Mouse (Mus musculus) spleen, adult 2 months (tissue): Measurements from ENCODE around the gene Tgfb3. TPM values are rescaled to one million over a fixed set of nuclear protein-coding genes. Genes with fewer than 3 reads are reported as not detected.

Source experiments
- DNase-seq, 2 experiments: peaks; one replicate each; pipeline versions ENCODE4 v3.0.0 to v3.0.0-alpha.2; 2012 to 2021; ENCODE audit warnings: low spot score in 2 of 2, low read depth in 1 of 2
- H3K27ac ChIP-seq: fragments of 200-500 bp; 2 replicates; pipeline ENCODE4 v1.5.1; 2012; ENCODE audit warnings: low read length, inconsistent platforms; ENCODE audit not compliant: insufficient read depth
- H3K27me3 ChIP-seq: fragments of 200-500 bp; 2 replicates; pipeline ENCODE4 v1.6.1; 2012; ENCODE audit warnings: mild to moderate bottlenecking, moderate library complexity, low read length, inconsistent platforms; ENCODE audit not compliant: control insufficient read depth, insufficient read depth
- H3K36me3 ChIP-seq: fragments of 200-500 bp; 2 replicates; pipeline ENCODE4 v1.6.1; 2012; ENCODE audit warnings: mild to moderate bottlenecking, low read length, inconsistent platforms; ENCODE audit not compliant: control insufficient read depth, insufficient read depth
- H3K4me1 ChIP-seq: fragments of 200-500 bp; 2 replicates; pipeline ENCODE4 v1.6.1; 2011; ENCODE audit warnings: inconsistent platforms; ENCODE audit not compliant: control insufficient read depth, insufficient read depth, insufficient read length
- H3K4me3 ChIP-seq: fragments of 200-500 bp; 2 replicates; pipeline ENCODE4 v1.5.1; 2011; ENCODE audit warnings: mild to moderate bottlenecking, inconsistent platforms; ENCODE audit not compliant: insufficient read depth, insufficient read length; ENCODE audit errors: extremely low read depth
- CTCF ChIP-seq: fragments of 200-500 bp; IDR thresholded peaks from 2 replicates; pipeline ENCODE4 v1.5.1; 2011; ENCODE audit warnings: mild to moderate bottlenecking, inconsistent platforms; ENCODE audit not compliant: insufficient read depth, insufficient read length, insufficient replicate concordance; ENCODE audit errors: extremely low read depth
- POLR2A ChIP-seq: fragments of 200-500 bp; IDR thresholded peaks from 2 replicates; pipeline ENCODE4 v1.6.1; 2011; ENCODE audit warnings: low read depth, low read length, inconsistent platforms
- WGBS: fragments of 180-500 bp; shearing (Covaris S2); methylation state at CpG from one replicate; pipeline ENCODE4 v1.1.7; 2018; 5-methylcytosine and 5-hydroxymethylcytosine counted together
- polyA plus RNA-seq: library from polyadenylated mRNA; depleted of rRNA; stranded (reverse); fragments of >200 nt; gene quantifications from 2 replicates; pipeline ENCODE4 v1.2.3, GENCODE M21; 2012

The Tgfb3 gene
- polyA plus RNA-seq, 1 experiment: 2.8 TPM

DNA sequence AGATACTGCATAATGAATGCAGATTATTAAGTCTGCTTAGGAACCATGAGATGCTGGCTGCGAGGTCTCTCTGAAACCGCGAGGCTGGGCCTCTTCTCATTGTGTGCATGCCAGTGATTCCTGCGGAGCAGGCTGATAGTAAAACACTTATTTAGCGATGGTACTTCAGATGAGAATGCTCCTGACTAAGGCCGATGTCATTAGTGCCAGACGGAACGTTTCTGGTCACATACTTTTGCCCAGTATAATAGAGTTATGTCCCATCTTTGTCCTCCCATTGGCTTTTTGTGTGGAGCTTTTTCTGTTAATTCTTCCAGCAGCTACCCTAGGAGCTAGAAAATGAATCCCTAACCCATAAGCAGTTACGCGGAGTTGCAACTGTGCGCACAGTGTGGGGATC is 18.9 kb upstream of the Tgfb3 start:
- H3K27ac ChIP-seq: no peak overlapping the region
- TF ChIP-seq POLR2A (no peak), CTCF (no peak)
- 93% methylated on average over 11 of the region's 11 CpGs for WGBS

DNA sequence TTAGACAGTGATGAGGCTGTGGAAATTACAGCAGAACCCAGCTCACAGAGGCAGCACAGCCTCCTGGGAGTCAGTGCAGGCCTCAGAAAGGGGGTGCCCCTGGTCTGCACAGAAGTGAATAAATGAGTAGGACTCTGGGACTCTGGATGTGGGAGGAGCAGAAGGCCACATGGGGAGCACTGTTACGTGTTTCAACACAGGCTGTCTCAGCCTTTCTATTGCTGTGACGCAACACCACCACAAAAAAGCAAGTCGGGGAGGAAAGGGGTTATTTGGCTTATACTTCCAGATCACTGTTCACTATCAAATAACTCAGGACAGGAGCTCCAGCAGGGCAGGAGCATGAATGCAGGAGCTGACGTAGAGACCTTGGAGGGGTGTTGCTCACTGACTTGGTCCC is 17.0 kb upstream of the Tgfb3 start:
- no peak for TF ChIP-seq CTCF
- TF ChIP-seq POLR2A: no peak
- no peaks in the 10 kb centered on the region for H3K36me3 ChIP-seq
- DNase-seq: no peak
- no peaks in the 10 kb centered on the region for H3K27me3 ChIP-seq
- no peaks in the 10 kb centered on the region for H3K4me1 ChIP-seq
- WGBS: 82% methylated on average over 4 of the region's 4 CpGs
- no peak overlapping the region for H3K4me3 ChIP-seq
- no peak overlapping the region for H3K27ac ChIP-seq

More for the DNA sequence above, 18.9 kb upstream of the Tgfb3 start:
- Histone ChIP-seq H3K4me3 (no peak overlapping the region), H3K4me1 (no peaks in the 10 kb centered on the region), H3K36me3 (no peaks in the 10 kb centered on the region), H3K27me3 (no peaks in the 10 kb centered on the region)
- no peak for DNase-seq

DNA sequence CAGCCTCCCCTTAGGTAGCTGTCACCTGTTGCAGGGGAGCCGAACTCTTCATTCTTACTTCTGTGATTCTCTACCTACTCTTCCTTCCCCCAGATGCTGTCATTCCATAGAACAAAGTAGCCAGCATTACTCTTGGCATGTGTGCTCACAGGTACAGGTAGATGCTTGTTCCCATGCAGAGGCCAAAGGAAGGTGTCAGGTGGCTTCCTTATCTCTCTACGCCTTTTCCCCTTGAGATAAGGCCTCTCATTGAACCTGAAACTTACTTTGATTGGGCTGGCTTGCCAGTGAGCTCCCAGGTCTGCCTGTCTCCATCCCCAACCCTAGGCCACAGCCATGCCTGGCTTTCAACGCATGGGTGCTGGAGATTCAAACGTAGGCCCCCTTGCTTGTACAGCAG is 15.2 kb upstream of the Tgfb3 start:
- Histone ChIP-seq H3K27me3 (no peaks in the 10 kb centered on the region), H3K36me3 (no peaks in the 10 kb centered on the region), H3K4me1 (no peaks in the 10 kb centered on the region), H3K27ac (no peak overlapping the region), H3K4me3 (no peak overlapping the region)
- no peak for DNase-seq
- WGBS: 85% methylated on average over 4 of the region's 4 CpGs
- no peak for TF ChIP-seq CTCF
- TF ChIP-seq POLR2A: no peak

DNA sequence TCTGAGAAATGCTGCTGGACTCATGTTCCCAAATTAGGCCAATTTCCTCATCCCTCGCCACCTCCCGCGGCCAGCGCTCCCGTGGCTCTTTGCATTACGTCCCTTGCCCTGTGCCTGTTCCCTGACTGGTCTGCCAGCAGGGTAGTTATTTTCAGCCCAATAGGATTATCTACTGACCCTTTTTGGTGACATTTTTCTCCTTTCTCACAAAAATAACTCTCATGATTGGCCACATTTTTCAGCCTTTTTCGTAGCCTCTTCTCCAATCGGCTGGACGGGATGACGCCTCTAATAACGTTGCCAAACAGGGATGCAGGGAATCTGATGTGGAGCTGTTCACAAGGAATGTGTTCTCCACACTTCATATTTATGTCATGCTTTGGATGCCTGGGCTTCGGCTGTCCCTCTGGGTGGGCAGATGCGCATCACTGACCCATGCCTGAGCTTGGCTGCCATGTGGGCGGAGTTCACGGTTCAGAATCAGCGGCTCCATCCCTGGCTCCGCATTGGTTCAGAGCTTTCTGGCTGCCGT is 12.8 kb upstream of the Tgfb3 start:
- TF ChIP-seq CTCF (no peak), POLR2A (no peak)
- DNase-seq: no peak
- 74% methylated on average over 18 of the region's 18 CpGs for WGBS
- no peak overlapping the region for H3K4me3 ChIP-seq
- no peaks in the 10 kb centered on the region for H3K4me1 ChIP-seq
- no peaks in the 10 kb centered on the region for H3K27me3 ChIP-seq
- no peaks in the 10 kb centered on the region for H3K36me3 ChIP-seq
- 0 out of 2 replicates have a peak overlapping the region, but pooled peaks have one; percentile 13 for H3K27ac ChIP-seq

DNA sequence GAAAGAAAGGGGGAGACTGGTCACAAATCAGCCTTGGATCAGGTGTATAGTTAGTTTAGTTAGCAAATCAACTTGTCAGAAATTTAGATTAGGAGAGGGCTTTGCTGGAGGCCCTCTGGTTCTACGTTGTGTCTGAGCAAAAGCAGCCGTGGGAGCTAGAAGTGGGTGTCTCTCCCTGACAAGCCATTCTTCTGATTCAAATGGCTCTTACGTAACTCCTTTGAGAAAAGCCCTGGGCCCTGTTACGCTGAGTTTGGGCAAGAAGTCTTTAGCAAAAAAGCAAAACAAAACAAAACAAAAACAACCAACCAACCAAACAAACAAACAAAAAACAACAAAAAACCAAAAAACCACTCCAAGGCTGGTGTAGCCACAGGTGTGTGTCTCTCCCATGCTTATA is 11.9 kb upstream of the Tgfb3 start:
- Histone ChIP-seq H3K36me3 (no peaks in the 10 kb centered on the region), H3K4me1 (no peaks in the 10 kb centered on the region), H3K27ac (no peak overlapping the region), H3K27me3 (no peaks in the 10 kb centered on the region), H3K4me3 (no peak overlapping the region)
- 79% methylated on average over 4 of the region's 4 CpGs for WGBS
- TF ChIP-seq POLR2A: no peak
- no peak for TF ChIP-seq CTCF
- DNase-seq: no peak

DNA sequence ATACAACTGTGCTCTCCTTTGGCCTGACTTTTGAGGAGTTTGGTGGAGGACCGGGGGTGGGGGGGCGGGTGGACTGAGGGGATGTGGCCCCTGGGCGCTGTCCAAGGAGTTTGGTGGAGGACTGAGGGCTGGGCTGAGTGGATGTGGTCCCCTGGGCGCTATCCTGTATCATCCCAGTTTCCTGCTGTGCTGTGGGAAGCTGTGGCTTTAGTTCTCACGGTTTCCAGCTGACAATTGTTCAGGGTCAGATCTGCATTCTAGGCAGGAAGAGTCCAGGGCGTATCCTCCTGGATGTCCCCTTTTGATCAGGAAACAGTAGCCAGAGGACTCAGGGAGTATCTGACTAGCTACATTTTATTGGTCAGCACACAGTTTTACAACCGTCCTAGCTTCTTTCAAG is 9.2 kb upstream of the Tgfb3 start:
- TF ChIP-seq POLR2A (no peak), CTCF (no peak)
- no peak for DNase-seq
- Histone ChIP-seq H3K27ac (no peak overlapping the region), H3K4me1 (no peaks in the 10 kb centered on the region), H3K4me3 (no peak overlapping the region), H3K27me3 (no peaks in the 10 kb centered on the region), H3K36me3 (no peaks in the 10 kb centered on the region)
- 68% methylated on average over 7 of the region's 7 CpGs for WGBS

DNA sequence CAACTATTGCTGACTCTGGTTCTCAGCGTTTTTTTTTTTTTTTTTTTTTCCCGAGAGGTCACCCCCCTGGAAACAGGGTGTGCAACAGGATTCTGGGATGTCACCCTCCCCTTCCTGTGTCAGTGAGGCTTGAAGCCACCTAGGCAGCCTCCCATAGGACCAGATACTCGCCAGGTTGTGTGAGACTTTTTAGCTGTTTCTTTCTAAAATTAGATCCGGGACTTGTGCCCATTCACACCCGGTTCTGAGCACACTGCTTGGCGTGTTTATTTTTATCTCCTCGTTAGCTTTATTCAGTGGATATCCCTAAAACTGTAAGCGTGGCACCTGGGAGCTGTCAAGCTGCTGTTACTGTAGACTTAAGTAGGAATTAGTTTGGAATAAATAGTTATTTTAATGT is 7.7 kb upstream of the Tgfb3 start:
- no peak for TF ChIP-seq POLR2A
- TF ChIP-seq CTCF: no peak
- no peak overlapping the region for H3K27ac ChIP-seq
- no peak for DNase-seq
- no peaks in the 10 kb centered on the region for H3K36me3 ChIP-seq
- no peaks in the 10 kb centered on the region; the same call in 1 of the 2 replicates for H3K4me1 ChIP-seq
- 71% methylated on average over 8 of the region's 8 CpGs for WGBS
- no peak overlapping the region for H3K4me3 ChIP-seq
- 0 out of 2 replicates have a peak, but pooled peaks cover 4% of the 10 kb centered on the region for H3K27me3 ChIP-seq

DNA sequence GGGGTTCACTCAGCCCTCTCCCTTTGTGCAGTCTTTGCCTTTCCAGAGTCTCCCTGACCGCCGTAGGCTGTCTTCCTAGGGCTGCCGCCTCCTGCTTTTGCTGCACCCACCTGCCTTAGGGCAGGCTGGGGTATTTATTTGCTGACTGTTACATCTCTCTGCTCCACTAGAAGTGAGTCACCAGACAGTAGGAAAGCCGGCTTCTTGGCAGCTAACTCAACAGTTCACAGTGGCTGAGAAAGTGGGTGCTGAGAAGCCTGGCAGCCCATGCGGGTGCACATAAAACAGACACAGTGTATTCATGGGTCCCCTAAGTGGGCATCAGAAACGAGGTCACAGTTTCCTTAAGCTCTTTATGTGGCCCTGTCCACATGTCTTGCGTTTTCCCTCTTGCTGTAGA is 7.0 kb upstream of the Tgfb3 start:
- no peak for DNase-seq
- 92% methylated on average over 7 of the region's 7 CpGs for WGBS
- Histone ChIP-seq H3K4me1 (no peaks in the 10 kb centered on the region; the same call in 1 of the 2 replicates), H3K27me3 (0 out of 2 replicates have a peak, but pooled peaks cover 4% of the 10 kb centered on the region), H3K36me3 (no peaks in the 10 kb centered on the region), H3K27ac (no peak overlapping the region), H3K4me3 (no peak overlapping the region)
- TF ChIP-seq POLR2A (no peak), CTCF (no peak)
